Mouse (Mus musculus): Measurements from ENCODE around the gene Agxt2. TPM values are rescaled to one million over a fixed set of nuclear protein-coding genes. Genes with fewer than 3 reads are reported as not detected.

Agxt2 gene
- not detected in 2 replicates for polyA plus RNA-seq (2016; fragmentation: Nextera tagmentation; extraction: Ambion mirVana)

GRCm38 (mm10) chr15:10358039-10358948, at the start of gene Agxt2:
Gene Agxt2 (plus strand): TSS chr15:10358532.
- no peak within 1 kb of the TSS for H3K4me3 ChIP-seq
- H3K36me3 ChIP-seq (replicated peaks), result no peaks in the 10 kb centered on the region
- WGBS, result 79% methylated on average over 9 of the region's 9 CpGs
- DNase-seq (ENCODE audit: low spot score), result no peak
- no peaks in the 10 kb centered on the region for H3K9me3 ChIP-seq
- no peak within 1 kb of the TSS for H3K27ac ChIP-seq (replicated peaks)
- no peaks in the 10 kb centered on the region for H3K27me3 ChIP-seq (replicated peaks; ENCODE audit: low read depth, poor library complexity, severe bottlenecking)
- no peaks in the 10 kb centered on the region for H3K4me1 ChIP-seq

GRCm38 (mm10) chr15:10311826-10312225, 46.5 kb upstream of the Agxt2 start:
- Histone ChIP-seq H3K4me3 (no peak overlapping the region), H3K27ac (replicated peaks) (no peak overlapping the region), H3K9me3 (no peaks in the 10 kb centered on the region), H3K4me1 (no peaks in the 10 kb centered on the region), H3K36me3 (replicated peaks) (no peaks in the 10 kb centered on the region), H3K27me3 (replicated peaks; ENCODE audit: low read depth, poor library complexity, severe bottlenecking) (no peaks in the 10 kb centered on the region)
- WGBS, result 86% methylated on average over 5 of the region's 5 CpGs
- DNase-seq (ENCODE audit: low spot score), result no peak

GRCm38 (mm10) chr15:10313522-10314455, 44.5 kb upstream of the Agxt2 start:
- H3K4me3 ChIP-seq, result no peak overlapping the region
- no peaks in the 10 kb centered on the region for H3K9me3 ChIP-seq
- no peaks in the 10 kb centered on the region for H3K27me3 ChIP-seq (replicated peaks; ENCODE audit: low read depth, poor library complexity, severe bottlenecking)
- 50% methylated on average over 7 of the region's 7 CpGs for WGBS
- peak; percentile 25 for DNase-seq (ENCODE audit: low spot score)
- no peaks in the 10 kb centered on the region for H3K36me3 ChIP-seq (replicated peaks)
- no peaks in the 10 kb centered on the region for H3K4me1 ChIP-seq
- H3K27ac ChIP-seq (replicated peaks), result no peak overlapping the region

GRCm38 (mm10) chr15:10325080-10325479, 33.3 kb upstream of the Agxt2 start, which contains the start of gene Gm21973:
Gene Gm21973 (plus strand): TSS chr15:10325380.
- no peak for DNase-seq (ENCODE audit: low spot score)
- no peak within 1 kb of the TSS for H3K27ac ChIP-seq (replicated peaks)
- 92% methylated on average over 2 of the region's 2 CpGs for WGBS
- no peak within 1 kb of the TSS for H3K4me3 ChIP-seq
- H3K9me3 ChIP-seq, result no peaks in the 10 kb centered on the region
- no peaks in the 10 kb centered on the region for H3K36me3 ChIP-seq (replicated peaks)
- H3K4me1 ChIP-seq, result no peaks in the 10 kb centered on the region
- H3K27me3 ChIP-seq (replicated peaks; ENCODE audit: low read depth, poor library complexity, severe bottlenecking), result no peaks in the 10 kb centered on the region

- H3K4me3 ChIP-seq, result no peak overlapping the region
- no peaks in the 10 kb centered on the region for H3K9me3 ChIP-seq
- DNase-seq (ENCODE audit: low spot score), result no peak
- no peak overlapping the region for H3K27ac ChIP-seq (replicated peaks)
- H3K4me1 ChIP-seq, result no peaks in the 10 kb centered on the region
- 87% methylated on average over 3 of the region's 3 CpGs for WGBS
- no peaks in the 10 kb centered on the region for H3K36me3 ChIP-seq (replicated peaks)
- no peaks in the 10 kb centered on the region for H3K27me3 ChIP-seq (replicated peaks; ENCODE audit: low read depth, poor library complexity, severe bottlenecking)
Measured at GRCm38 (mm10) chr15:10330626-10331025, 27.7 kb upstream of the Agxt2 start.

GRCm38 (mm10) chr15:10332566-10332965, 25.8 kb upstream of the Agxt2 start:
- Histone ChIP-seq H3K27me3 (replicated peaks; ENCODE audit: low read depth, poor library complexity, severe bottlenecking) (no peaks in the 10 kb centered on the region), H3K36me3 (replicated peaks) (no peaks in the 10 kb centered on the region), H3K4me3 (no peak overlapping the region), H3K4me1 (no peaks in the 10 kb centered on the region), H3K9me3 (no peaks in the 10 kb centered on the region), H3K27ac (replicated peaks) (no peak overlapping the region)
- 88% methylated on average over 1 of the region's 1 CpGs for WGBS
- DNase-seq (ENCODE audit: low spot score), result no peak

- WGBS, result 84% methylated on average over 3 of the region's 3 CpGs
Measured at GRCm38 (mm10) chr15:10338606-10339005, 19.7 kb upstream of the Agxt2 start.

GRCm38 (mm10) chr15:10347044-10347443, 11.3 kb upstream of the Agxt2 start:
- Histone ChIP-seq H3K9me3 (no peaks in the 10 kb centered on the region), H3K27ac (replicated peaks) (no peak overlapping the region), H3K4me1 (no peaks in the 10 kb centered on the region), H3K27me3 (replicated peaks; ENCODE audit: low read depth, poor library complexity, severe bottlenecking) (no peaks in the 10 kb centered on the region), H3K4me3 (no peak overlapping the region), H3K36me3 (replicated peaks) (no peaks in the 10 kb centered on the region)
- DNase-seq (ENCODE audit: low spot score), result no peak
- 90% methylated on average over 6 of the region's 6 CpGs for WGBS

More at GRCm38 (mm10) chr15:10338606-10339005, 19.7 kb upstream of the Agxt2 start:
- DNase-seq (ENCODE audit: low spot score), result no peak
- no peaks in the 10 kb centered on the region for H3K9me3 ChIP-seq
- H3K4me1 ChIP-seq, result no peaks in the 10 kb centered on the region
- no peaks in the 10 kb centered on the region for H3K27me3 ChIP-seq (replicated peaks; ENCODE audit: low read depth, poor library complexity, severe bottlenecking)
- H3K27ac ChIP-seq (replicated peaks), result no peak overlapping the region
- no peak overlapping the region for H3K4me3 ChIP-seq
- H3K36me3 ChIP-seq (replicated peaks), result no peaks in the 10 kb centered on the region

GRCm38 (mm10) chr15:10366331-10366730, 8.0 kb downstream of the Agxt2 start:
- H3K27me3 ChIP-seq (replicated peaks; ENCODE audit: low read depth, poor library complexity, severe bottlenecking), result no peaks in the 10 kb centered on the region
- no peak for DNase-seq (ENCODE audit: low spot score)
- H3K4me3 ChIP-seq, result no peak overlapping the region
- WGBS, result 88% methylated on average over 2 of the region's 2 CpGs
- no peaks in the 10 kb centered on the region for H3K4me1 ChIP-seq
- H3K9me3 ChIP-seq, result no peaks in the 10 kb centered on the region
- no peak overlapping the region for H3K27ac ChIP-seq (replicated peaks)
- H3K36me3 ChIP-seq (replicated peaks), result no peaks in the 10 kb centered on the region

- Histone ChIP-seq H3K27ac (replicated peaks) (no peak overlapping the region), H3K27me3 (replicated peaks; ENCODE audit: low read depth, poor library complexity, severe bottlenecking) (no peaks in the 10 kb centered on the region), H3K9me3 (no peaks in the 10 kb centered on the region), H3K4me1 (no peaks in the 10 kb centered on the region), H3K4me3 (no peak overlapping the region), H3K36me3 (replicated peaks) (no peaks in the 10 kb centered on the region)
- WGBS, result 78% methylated on average over 3 of the region's 3 CpGs
- DNase-seq (ENCODE audit: low spot score), result no peak
Measured at GRCm38 (mm10) chr15:10375404-10375803, 17.1 kb downstream of the Agxt2 start.

- no peak overlapping the region for H3K4me3 ChIP-seq
- no peak for DNase-seq (ENCODE audit: low spot score)
- no peaks in the 10 kb centered on the region for H3K36me3 ChIP-seq (replicated peaks)
- H3K27ac ChIP-seq (replicated peaks), result no peak overlapping the region
- H3K4me1 ChIP-seq, result no peaks in the 10 kb centered on the region
- 88% methylated on average over 4 of the region's 4 CpGs for WGBS
- no peaks in the 10 kb centered on the region for H3K27me3 ChIP-seq (replicated peaks; ENCODE audit: low read depth, poor library complexity, severe bottlenecking)
- H3K9me3 ChIP-seq, result no peaks in the 10 kb centered on the region
Measured at GRCm38 (mm10) chr15:10378338-10378959, 20.1 kb downstream of the Agxt2 start.

- WGBS, result 91% methylated on average over 3 of the region's 3 CpGs
- Histone ChIP-seq H3K4me1 (no peaks in the 10 kb centered on the region), H3K9me3 (no peaks in the 10 kb centered on the region), H3K27me3 (replicated peaks; ENCODE audit: low read depth, poor library complexity, severe bottlenecking) (no peaks in the 10 kb centered on the region), H3K27ac (replicated peaks) (no peak overlapping the region), H3K4me3 (no peak overlapping the region), H3K36me3 (replicated peaks) (no peaks in the 10 kb centered on the region)
- DNase-seq (ENCODE audit: low spot score), result no peak
Measured at GRCm38 (mm10) chr15:10379757-10380458, 21.6 kb downstream of the Agxt2 start.
